Mouse (Mus musculus) embryonic facial prominence, embryonic 15.5 days (tissue): ENCODE measurements around the gene Slc22a12. TPM values are rescaled to one million over a fixed set of nuclear protein-coding genes. Genes with fewer than 3 reads are reported as not detected.

Source experiments
- ATAC-seq: fragments of 200-750 bp; cut with Nextera tagmentation; 2 replicates; pipeline ENCODE4 v1.8.0; 2017; ENCODE audit warnings: low read depth, moderate TSS enrichment; ENCODE audit not compliant: insufficient number of reproducible peaks, low FRiP score, low TSS enrichment
- H3K27ac ChIP-seq: fragments of 300-500 bp; sonication (generic); replicated peaks from 2 replicates; pipeline ENCODE4 v1.5.1; 2015; ENCODE audit warnings: mild to moderate bottlenecking, inconsistent platforms
- H3K27me3 ChIP-seq: fragments of 300-500 bp; sonication (generic); 2 replicates; pipeline ENCODE4 v1.6.1; 2015; ENCODE audit warnings: inconsistent platforms
- H3K36me3 ChIP-seq: fragments of 300-500 bp; sonication (generic); 2 replicates; pipeline ENCODE4 v1.6.1; 2015; ENCODE audit warnings: mild to moderate bottlenecking, inconsistent platforms
- H3K4me1 ChIP-seq: fragments of 300-500 bp; sonication (generic); 2 replicates; pipeline ENCODE4 v1.6.1; 2015; ENCODE audit warnings: inconsistent platforms
- H3K4me2 ChIP-seq: fragments of 300-500 bp; sonication (generic); replicated peaks from 2 replicates; pipeline ENCODE4 v1.6.1; 2015; ENCODE audit warnings: mild to moderate bottlenecking, inconsistent platforms
- H3K4me3 ChIP-seq: fragments of 300-500 bp; sonication (generic); replicated peaks from 2 replicates; pipeline ENCODE4 v1.5.1; 2015; ENCODE audit warnings: mild to moderate bottlenecking, inconsistent platforms
- H3K9ac ChIP-seq: fragments of 300-500 bp; sonication (generic); 2 replicates; pipeline ENCODE4 v1.6.1; 2015; ENCODE audit warnings: inconsistent platforms
- H3K9me3 ChIP-seq: fragments of 300-500 bp; sonication (generic); replicated peaks from 2 replicates; pipeline ENCODE4 v1.6.1; 2016; ENCODE audit warnings: inconsistent platforms
- WGBS: fragments of 180-500 bp; shearing (Covaris S2); methylation state at CpG from one replicate; pipeline ENCODE4 v1.1.7; 2015; 5-methylcytosine and 5-hydroxymethylcytosine counted together
- polyA plus RNA-seq: library from polyadenylated mRNA; unstranded; fragments of >200 nt; fragmentation: Nextera tagmentation; extraction: Ambion mirVana; gene quantifications from 2 replicates; pipeline ENCODE4 v1.2.1, GENCODE M21; 2015

Gene Slc22a12
- polyA plus RNA-seq, 1 experiment from 2014 or later: not detected

GRCm38 (mm10) chr19:6530359-6530758 lies 12.5 kb downstream of the Slc22a12 start:
- no peak overlapping the region for H3K9ac ChIP-seq
- H3K27ac ChIP-seq: no peak overlapping the region
- no peaks in the 10 kb centered on the region for H3K36me3 ChIP-seq
- H3K9me3 ChIP-seq: no peaks in the 10 kb centered on the region
- WGBS: 23% methylated on average over 13 of the region's 13 CpGs
- peaks cover 49% of the 10 kb centered on the region for H3K27me3 ChIP-seq
- ATAC-seq: no peak
- H3K4me1 ChIP-seq: peaks cover 21% of the 10 kb centered on the region
- no peak overlapping the region for H3K4me2 ChIP-seq
- H3K4me3 ChIP-seq: no peak overlapping the region

GRCm38 (mm10) chr19:6529265-6529985 lies 13.4 kb downstream of the Slc22a12 start:
- WGBS: 65% methylated on average over 14 of the region's 14 CpGs
- no peak overlapping the region for H3K4me3 ChIP-seq
- no peak overlapping the region for H3K27ac ChIP-seq
- H3K27me3 ChIP-seq: peaks cover 46% of the 10 kb centered on the region
- H3K9me3 ChIP-seq: no peaks in the 10 kb centered on the region
- H3K4me2 ChIP-seq: no peak overlapping the region
- ATAC-seq: no peak
- no peak overlapping the region for H3K9ac ChIP-seq
- peaks cover 21% of the 10 kb centered on the region for H3K4me1 ChIP-seq
- no peaks in the 10 kb centered on the region for H3K36me3 ChIP-seq

GRCm38 (mm10) chr19:6527839-6528531 lies 14.8 kb downstream of the Slc22a12 start:
- ATAC-seq: no peak
- Histone ChIP-seq H3K4me1 (peaks cover 21% of the 10 kb centered on the region), H3K4me3 (no peak overlapping the region), H3K4me2 (no peak overlapping the region), H3K9ac (no peak overlapping the region), H3K27ac (no peak overlapping the region), H3K36me3 (no peaks in the 10 kb centered on the region), H3K27me3 (peaks cover 37% of the 10 kb centered on the region), H3K9me3 (no peaks in the 10 kb centered on the region)
- WGBS: 79% methylated on average over 17 of the region's 17 CpGs

DNA sequence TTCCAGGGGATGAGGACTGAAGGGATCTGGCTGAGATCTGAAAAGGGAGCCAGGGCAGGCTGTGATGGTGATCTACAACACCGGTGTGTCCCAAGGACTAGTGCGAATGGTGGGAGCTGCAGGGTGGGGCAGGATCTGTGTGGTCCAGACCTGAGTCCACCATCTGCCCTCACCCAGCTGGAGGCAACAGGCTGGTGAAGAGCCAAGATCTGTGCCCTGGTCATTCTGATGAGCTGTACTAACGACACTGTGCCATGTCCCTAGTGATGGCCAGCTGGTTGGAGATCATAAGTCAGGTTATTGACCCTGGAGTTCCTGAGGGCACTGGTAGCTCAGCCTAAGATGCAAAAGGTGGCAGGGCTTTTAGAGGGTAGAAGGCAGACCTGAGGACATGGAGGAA lies 15.4 kb downstream of the Slc22a12 start:
- no peak overlapping the region for H3K27ac ChIP-seq
- no peak for ATAC-seq

GRCm38 (mm10) chr19:6526010-6526409 lies 16.8 kb downstream of the Slc22a12 start:
- peaks cover 2% of the 10 kb centered on the region; the same call in 1 of the 2 replicates for H3K4me1 ChIP-seq
- no peak overlapping the region for H3K4me3 ChIP-seq
- H3K4me2 ChIP-seq: no peak overlapping the region
- no peaks in the 10 kb centered on the region for H3K36me3 ChIP-seq
- no peak overlapping the region for H3K9ac ChIP-seq
- no peaks in the 10 kb centered on the region for H3K9me3 ChIP-seq
- no peak for ATAC-seq
- WGBS: 85% methylated on average over 9 of the region's 9 CpGs
- peaks cover 18% of the 10 kb centered on the region for H3K27me3 ChIP-seq
- no peak overlapping the region for H3K27ac ChIP-seq

More for the DNA sequence above, 15.4 kb downstream of the Slc22a12 start:
- peaks cover 32% of the 10 kb centered on the region for H3K27me3 ChIP-seq
- H3K36me3 ChIP-seq: no peaks in the 10 kb centered on the region
- H3K4me3 ChIP-seq: no peak overlapping the region
- H3K4me1 ChIP-seq: peaks cover 16% of the 10 kb centered on the region
- H3K4me2 ChIP-seq: no peak overlapping the region
- H3K9ac ChIP-seq: no peak overlapping the region
- 86% methylated on average over 3 of the region's 3 CpGs for WGBS
- H3K9me3 ChIP-seq: no peaks in the 10 kb centered on the region

DNA sequence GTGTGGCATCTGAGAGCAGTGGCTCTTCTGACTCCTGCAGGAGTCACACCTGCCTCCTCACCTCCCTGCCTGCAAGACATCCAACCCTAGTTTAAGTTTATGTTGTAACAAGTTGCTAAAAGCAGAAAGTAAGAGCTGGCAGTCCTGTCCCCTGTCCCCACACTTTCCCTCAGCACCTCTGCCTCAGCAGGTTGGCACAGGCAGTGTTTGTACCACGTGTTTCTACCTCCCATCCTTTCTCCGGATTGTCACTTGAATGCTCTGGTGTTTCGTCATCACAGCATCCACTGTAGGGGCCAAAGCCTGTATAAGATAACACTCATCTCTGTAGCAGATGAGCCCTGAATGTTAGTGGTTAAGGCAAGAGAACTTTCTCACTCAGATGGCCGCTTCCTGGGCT lies 17.8 kb downstream of the Slc22a12 start:
- no peak for ATAC-seq
- H3K9me3 ChIP-seq: no peaks in the 10 kb centered on the region
- no peak overlapping the region for H3K4me3 ChIP-seq
- H3K4me2 ChIP-seq: no peak overlapping the region
- H3K27me3 ChIP-seq: peaks cover 12% of the 10 kb centered on the region
- WGBS: 73% methylated on average over 4 of the region's 4 CpGs
- H3K4me1 ChIP-seq: no peaks in the 10 kb centered on the region
- no peak overlapping the region for H3K27ac ChIP-seq
- H3K36me3 ChIP-seq: no peaks in the 10 kb centered on the region
- H3K9ac ChIP-seq: no peak overlapping the region

- H3K4me1 ChIP-seq: peaks cover 7% of the 10 kb centered on the region; the same call in 1 of the 2 replicates
- H3K36me3 ChIP-seq: no peaks in the 10 kb centered on the region
- H3K4me2 ChIP-seq: no peak overlapping the region
- ATAC-seq: no peak
- no peak overlapping the region for H3K4me3 ChIP-seq
- 88% methylated on average over 14 of the region's 14 CpGs for WGBS
- H3K27ac ChIP-seq: no peak overlapping the region
- no peak overlapping the region for H3K9ac ChIP-seq
- H3K9me3 ChIP-seq: no peaks in the 10 kb centered on the region
- H3K27me3 ChIP-seq: no peaks in the 10 kb centered on the region
These were observed 20.5 kb downstream of the Slc22a12 start for GRCm38 (mm10) chr19:6522289-6522688.

GRCm38 (mm10) chr19:6521630-6522029 lies 21.2 kb downstream of the Slc22a12 start:
- no peak overlapping the region for H3K27ac ChIP-seq
- H3K27me3 ChIP-seq: no peaks in the 10 kb centered on the region
- ATAC-seq: no peak
- peaks cover 7% of the 10 kb centered on the region; the same call in 1 of the 2 replicates for H3K4me1 ChIP-seq
- H3K36me3 ChIP-seq: no peaks in the 10 kb centered on the region
- H3K4me3 ChIP-seq: no peak overlapping the region
- H3K9ac ChIP-seq: no peak overlapping the region
- no peaks in the 10 kb centered on the region for H3K9me3 ChIP-seq
- 87% methylated on average over 3 of the region's 3 CpGs for WGBS
- no peak overlapping the region for H3K4me2 ChIP-seq

DNA sequence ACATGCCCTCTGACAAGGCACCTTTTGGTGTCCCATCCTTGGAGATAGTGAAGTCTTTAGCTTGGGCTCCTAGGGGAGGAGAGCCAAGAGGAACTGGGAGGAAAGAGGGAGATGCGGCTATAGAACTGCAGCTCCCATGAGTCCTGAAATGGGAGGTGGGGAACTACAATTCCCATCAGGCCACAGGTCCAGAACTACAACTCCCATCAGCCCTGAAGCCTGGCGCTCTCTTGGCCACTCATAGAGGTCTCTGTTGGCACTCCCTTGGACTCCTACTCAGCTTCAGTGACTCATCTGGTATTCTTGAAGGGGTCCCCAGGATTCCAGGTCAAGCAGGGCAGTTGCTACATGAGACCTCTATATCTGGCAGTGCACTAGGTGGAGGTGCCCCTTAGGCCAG lies 23.3 kb downstream of the Slc22a12 start:
- peaks cover 7% of the 10 kb centered on the region; the same call in 1 of the 2 replicates for H3K4me1 ChIP-seq
- H3K27ac ChIP-seq: no peak overlapping the region
- no peak overlapping the region for H3K4me3 ChIP-seq
- WGBS: 65% methylated on average over 2 of the region's 2 CpGs
- no peak overlapping the region for H3K4me2 ChIP-seq
- no peaks in the 10 kb centered on the region for H3K36me3 ChIP-seq
- no peaks in the 10 kb centered on the region for H3K9me3 ChIP-seq
- no peak overlapping the region for H3K9ac ChIP-seq
- peaks cover 6% of the 10 kb centered on the region; the same call in 1 of the 2 replicates for H3K27me3 ChIP-seq
- no peak for ATAC-seq

DNA sequence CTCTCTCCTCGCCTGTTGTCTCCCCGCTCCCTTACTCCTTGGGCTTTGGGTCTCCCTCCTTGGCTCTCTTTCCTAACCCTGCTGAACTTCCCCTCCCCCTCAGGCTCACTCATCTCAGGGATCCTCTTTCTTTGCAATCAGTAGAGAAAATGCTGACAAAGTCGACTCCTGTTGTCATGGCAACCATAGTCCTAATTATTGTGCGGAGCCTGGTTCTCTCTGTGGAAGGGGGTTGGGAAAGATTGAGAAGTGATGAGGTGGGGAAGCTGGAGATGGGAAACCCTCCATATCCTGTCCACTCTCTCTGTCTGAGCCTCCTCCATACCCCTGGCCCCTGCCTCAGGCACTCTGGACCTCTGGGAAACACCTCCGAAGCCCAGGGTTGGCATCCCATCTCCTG lies 24.2 kb downstream of the Slc22a12 start:
- Histone ChIP-seq H3K27me3 (peaks cover 14% of the 10 kb centered on the region), H3K4me1 (peaks cover 7% of the 10 kb centered on the region; the same call in 1 of the 2 replicates)
- WGBS: 38% methylated on average over 5 of the region's 5 CpGs

GRCm38 (mm10) chr19:6516153-6516552 lies 26.7 kb downstream of the Slc22a12 start:
- H3K27ac ChIP-seq: no peak overlapping the region
- H3K9me3 ChIP-seq: no peaks in the 10 kb centered on the region
- H3K9ac ChIP-seq: no peak overlapping the region
- peaks cover 33% of the 10 kb centered on the region for H3K27me3 ChIP-seq
- H3K36me3 ChIP-seq: no peaks in the 10 kb centered on the region
- 58% methylated on average over 8 of the region's 8 CpGs for WGBS
- H3K4me3 ChIP-seq: no peak overlapping the region
- H3K4me1 ChIP-seq: peaks cover 11% of the 10 kb centered on the region
- no peak overlapping the region for H3K4me2 ChIP-seq
- ATAC-seq: no peak

More for the DNA sequence above, 24.2 kb downstream of the Slc22a12 start:
- ATAC-seq: no peak
- Histone ChIP-seq H3K9me3 (no peaks in the 10 kb centered on the region), H3K4me3 (no peak overlapping the region), H3K9ac (no peak overlapping the region), H3K36me3 (no peaks in the 10 kb centered on the region), H3K27ac (no peak overlapping the region), H3K4me2 (no peak overlapping the region)
